ENCODE assay signal across 8 mouse cellular contexts in the genomic region with DNA sequence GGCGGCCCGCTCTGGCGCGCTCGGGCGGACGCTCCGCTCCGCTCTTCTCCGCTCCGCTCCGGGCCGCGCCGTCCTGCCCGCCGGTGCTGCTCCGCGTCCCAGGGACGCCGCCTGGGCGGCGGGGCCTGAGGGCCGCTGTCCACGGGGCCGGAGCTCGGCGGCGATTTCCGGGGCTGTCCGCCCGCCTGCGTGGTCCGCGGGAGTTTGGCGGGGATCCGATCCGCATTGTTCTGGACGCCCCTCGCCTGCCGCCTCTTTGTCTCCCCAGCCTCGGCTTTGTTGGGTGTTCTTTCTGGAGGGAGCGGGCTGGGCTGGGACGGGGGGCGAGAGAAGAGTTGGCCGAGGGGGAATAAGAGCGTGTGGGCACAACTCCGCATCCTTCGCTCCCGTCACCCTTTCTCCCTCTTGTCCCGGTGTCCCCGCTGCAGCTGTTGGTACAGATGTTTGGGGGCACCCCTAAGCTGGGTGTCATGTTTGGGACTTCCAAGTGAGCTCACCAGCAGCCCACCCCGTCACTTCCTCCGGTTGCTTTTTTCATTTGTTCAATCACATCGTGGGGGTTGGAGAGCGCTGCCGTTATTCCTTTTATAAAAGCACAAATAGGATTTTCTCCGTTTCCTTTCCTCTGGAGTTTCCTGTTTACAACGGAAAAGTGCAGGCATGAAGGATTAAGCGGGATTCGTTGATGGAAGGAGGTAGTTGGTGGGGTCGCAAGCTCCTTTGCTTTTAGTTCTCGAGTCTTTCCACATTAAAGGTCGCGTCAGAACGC. TPM values are rescaled to one million over a fixed set of nuclear protein-coding genes. Genes with fewer than 3 reads are reported as not detected.
A peak's percentile ranks its signal among the peaks of the same experiment; 100 is the strongest.
DNase-seq lines count a peak whose midpoint lies in the region; ATAC-seq and TF ChIP-seq lines count a peak whose summit lies in the region.

No protein-coding gene starts in this region.

- H3K36me3 ChIP-seq in hindbrain, postnatal 0 days (ENCODE audit: insufficient read depth, low read length): no peaks in the 10 kb centered on the region
- H3K36me3 ChIP-seq in limb, embryonic 12.5 days: no peaks in the 10 kb centered on the region
- no peaks in the 10 kb centered on the region for H3K36me3 ChIP-seq in midbrain, embryonic 11.5 days (ENCODE audit: control insufficient read depth, insufficient read depth, low read length)

- peak overlapping the region; percentile 96 for H3K9ac ChIP-seq in hindbrain, postnatal 0 days (replicated peaks; ENCODE audit: low read length)
- peak overlapping the region; percentile 98 for H3K9ac ChIP-seq in limb, embryonic 12.5 days (replicated peaks)
- peak overlapping the region; percentile 99 for H3K9ac ChIP-seq in midbrain, embryonic 11.5 days (ENCODE audit: low read length)

- H3K4me1 ChIP-seq in brown adipose tissue, adult 24 weeks (ENCODE audit: control insufficient read depth, insufficient read depth, insufficient read length, low read length): peaks cover 7% of the 10 kb centered on the region
- peaks cover 4% of the 10 kb centered on the region for H3K4me1 ChIP-seq in hindbrain, postnatal 0 days (ENCODE audit: insufficient read depth, low read length)
- peaks cover 25% of the 10 kb centered on the region for H3K4me1 ChIP-seq in limb, embryonic 12.5 days (replicated peaks)
- H3K4me1 ChIP-seq in midbrain, embryonic 11.5 days (ENCODE audit: control insufficient read depth, insufficient read depth, low read length): peaks cover 19% of the 10 kb centered on the region

- DNase-seq in kidney, adult 11 months: peak; percentile 38
- no peak for DNase-seq in kidney, adult 18-20 months
- peak; percentile 5 to 10 for DNase-seq in frontal cortex, postnatal 25 days (ENCODE audit: low spot score in 2 of 2)
- peak; percentile 59 for DNase-seq in hindbrain, postnatal 0 days (ENCODE audit: low spot score)
- peak; percentile 97 for DNase-seq in midbrain, embryonic 11.5 days (ENCODE audit: low spot score, missing footprints)
- DNase-seq in spleen, postnatal 14 days (ENCODE audit: low spot score in 2 of 2): peak; percentile 9 to 27

- peak overlapping the region; percentile 99 for H3K4me3 ChIP-seq in brown adipose tissue, adult 24 weeks (ENCODE audit: insufficient read depth, low read depth, low read length)
- H3K4me3 ChIP-seq in hindbrain, postnatal 0 days (ENCODE audit: low read length): peak overlapping the region; percentile 96
- peak overlapping the region; percentile 97 for H3K4me3 ChIP-seq in limb, embryonic 12.5 days (replicated peaks)
- H3K4me3 ChIP-seq in midbrain, embryonic 11.5 days (ENCODE audit: low read depth, low read length): peak overlapping the region; percentile 97

- ATAC-seq in hindbrain, postnatal 0 days: no peak; the same call in 1 of the 2 replicates
- ATAC-seq in limb, embryonic 12.5 days (ENCODE audit: insufficient number of reproducible peaks, insufficient read depth, low FRiP score, low TSS enrichment, low read depth): peak; percentile 26; the same call in 1 of the 2 replicates
- peak; percentile 80 for ATAC-seq in midbrain, embryonic 11.5 days (ENCODE audit: low FRiP score)

- H3K4me2 ChIP-seq in hindbrain, postnatal 0 days (ENCODE audit: low read depth, low read length): peak overlapping the region; percentile 90
- peak overlapping the region; percentile 78 for H3K4me2 ChIP-seq in limb, embryonic 12.5 days
- peak overlapping the region; percentile 69 for H3K4me2 ChIP-seq in midbrain, embryonic 11.5 days

- peak overlapping the region; percentile 75 for H3K27ac ChIP-seq in brown adipose tissue, adult 24 weeks (replicated peaks; ENCODE audit: low read depth, low read length)
- peak overlapping the region; percentile 90 for H3K27ac ChIP-seq in hindbrain, postnatal 0 days
- peak overlapping the region; percentile 96 for H3K27ac ChIP-seq in limb, embryonic 12.5 days
- peak overlapping the region; percentile 87 for H3K27ac ChIP-seq in midbrain, embryonic 11.5 days (ENCODE audit: low read depth, low read length)

- under 1% methylated on average over 63 of the region's 66 CpGs for WGBS in hindbrain, postnatal 0 days
- WGBS in limb, embryonic 12.5 days: under 1% methylated on average over 66 of the region's 66 CpGs
- under 1% methylated on average over 66 of the region's 66 CpGs for WGBS in midbrain, embryonic 11.5 days

- H3K9me3 ChIP-seq in hindbrain, postnatal 0 days (ENCODE audit: low read length): no peaks in the 10 kb centered on the region
- no peaks in the 10 kb centered on the region for H3K9me3 ChIP-seq in limb, embryonic 12.5 days
- no peaks in the 10 kb centered on the region for H3K9me3 ChIP-seq in midbrain, embryonic 11.5 days (ENCODE audit: control insufficient read depth, low read length)

- TF ChIP-seq CTCF in hindbrain, postnatal 0 days (IDR thresholded peaks at IDR 0.05; ENCODE audit: low read depth): no peak

- no peaks in the 10 kb centered on the region for H3K27me3 ChIP-seq in hindbrain, postnatal 0 days (ENCODE audit: insufficient read depth, low read length)
- no peaks in the 10 kb centered on the region for H3K27me3 ChIP-seq in limb, embryonic 12.5 days
- H3K27me3 ChIP-seq in midbrain, embryonic 11.5 days (ENCODE audit: control insufficient read depth, insufficient read depth, low read length): no peaks in the 10 kb centered on the region

RNA-seq across cellular contexts. Expression of a gene that starts 0.8 kb away (rescaled TPM):
- polyA plus RNA-seq in brown adipose tissue, adult 24 weeks (2012; ENCODE audit: insufficient read depth, insufficient read length, missing spikeins): 35.3 and 41.1 TPM in 2 replicates
- 13.6 and 13.7 TPM in 2 replicates for total RNA-seq in hindbrain, postnatal 0 days (2014; rRNA removed)
- polyA plus RNA-seq in hindbrain, postnatal 0 days (2015; fragmentation: Nextera tagmentation; extraction: Ambion mirVana): 13.4 and 13.9 TPM in 2 replicates
- polyA plus RNA-seq in limb, embryonic 12.5 days (2016; fragmentation: Nextera tagmentation; extraction: Ambion mirVana): 28.6 and 33.5 TPM in 2 replicates
- 28.9 and 29.1 TPM in 2 replicates for polyA plus RNA-seq in midbrain, embryonic 11.5 days (2014; fragmentation: Nextera tagmentation; extraction: Ambion mirVana)
